Mouse (Mus musculus): ENCODE results near the gene Tmcc3. TPM values are rescaled to one million over a fixed set of nuclear protein-coding genes. Genes with fewer than 3 reads are reported as not detected.

Gene Tmcc3
- polyA plus RNA-seq, 1 experiment from 2014 or later, result 5.7 TPM

GRCm38 (mm10) chr10:94550649-94551048 lies 238.9 kb downstream of the Tmcc3 start:
- WGBS, result 68% methylated on average over 9 of the region's 9 CpGs
- Histone ChIP-seq H3K36me3 (ENCODE audit: control insufficient read depth, insufficient read depth, low read length) (no peaks in the 10 kb centered on the region), H3K4me1 (replicated peaks; ENCODE audit: control insufficient read depth, insufficient read depth, low read length) (peaks cover 2% of the 10 kb centered on the region; the same call in 1 of the 2 replicates), H3K27me3 (ENCODE audit: control insufficient read depth, insufficient read depth, low read length) (no peaks in the 10 kb centered on the region), H3K27ac (ENCODE audit: low read depth, low read length) (no peak overlapping the region), H3K9me3 (ENCODE audit: control insufficient read depth, low read length) (no peaks in the 10 kb centered on the region), H3K4me3 (ENCODE audit: low read depth, low read length) (no peak overlapping the region), H3K4me2 (replicated peaks; ENCODE audit: low read depth, low read length) (no peak overlapping the region), H3K9ac (ENCODE audit: low read depth, low read length) (no peak overlapping the region)
- no peak for DNase-seq (ENCODE audit: low spot score)
- ATAC-seq (ENCODE audit: low FRiP score), result no peak

GRCm38 (mm10) chr10:94551065-94551464 lies 239.3 kb downstream of the Tmcc3 start:
- Histone ChIP-seq H3K4me3 (ENCODE audit: low read depth, low read length) (no peak overlapping the region), H3K9ac (ENCODE audit: low read depth, low read length) (no peak overlapping the region), H3K9me3 (ENCODE audit: control insufficient read depth, low read length) (no peaks in the 10 kb centered on the region), H3K4me2 (replicated peaks; ENCODE audit: low read depth, low read length) (no peak overlapping the region), H3K27me3 (ENCODE audit: control insufficient read depth, insufficient read depth, low read length) (no peaks in the 10 kb centered on the region), H3K27ac (ENCODE audit: low read depth, low read length) (no peak overlapping the region), H3K4me1 (replicated peaks; ENCODE audit: control insufficient read depth, insufficient read depth, low read length) (peaks cover 2% of the 10 kb centered on the region; the same call in 1 of the 2 replicates), H3K36me3 (ENCODE audit: control insufficient read depth, insufficient read depth, low read length) (no peaks in the 10 kb centered on the region)
- WGBS, result 65% methylated on average over 2 of the region's 2 CpGs
- DNase-seq (ENCODE audit: low spot score) (no peak), ATAC-seq (ENCODE audit: low FRiP score) (no peak)

GRCm38 (mm10) chr10:94551511-94551910 lies 239.8 kb downstream of the Tmcc3 start:
- H3K9ac ChIP-seq (ENCODE audit: low read depth, low read length), result no peak overlapping the region
- no peaks in the 10 kb centered on the region for H3K9me3 ChIP-seq (ENCODE audit: control insufficient read depth, low read length)
- H3K27ac ChIP-seq (ENCODE audit: low read depth, low read length), result no peak overlapping the region
- no peak overlapping the region for H3K4me3 ChIP-seq (ENCODE audit: low read depth, low read length)
- H3K4me1 ChIP-seq (replicated peaks; ENCODE audit: control insufficient read depth, insufficient read depth, low read length), result peaks cover 2% of the 10 kb centered on the region; the same call in 1 of the 2 replicates
- WGBS, result 92% methylated on average over 6 of the region's 6 CpGs
- no peaks in the 10 kb centered on the region for H3K36me3 ChIP-seq (ENCODE audit: control insufficient read depth, insufficient read depth, low read length)
- DNase-seq (ENCODE audit: low spot score), result no peak
- no peak for ATAC-seq (ENCODE audit: low FRiP score)
- no peaks in the 10 kb centered on the region for H3K27me3 ChIP-seq (ENCODE audit: control insufficient read depth, insufficient read depth, low read length)
- H3K4me2 ChIP-seq (replicated peaks; ENCODE audit: low read depth, low read length), result no peak overlapping the region

GRCm38 (mm10) chr10:94551924-94552523 lies 240.3 kb downstream of the Tmcc3 start:
- no peak for ATAC-seq (ENCODE audit: low FRiP score)

GRCm38 (mm10) chr10:94555394-94555793 lies 243.6 kb downstream of the Tmcc3 start:
- Histone ChIP-seq H3K27me3 (ENCODE audit: control insufficient read depth, insufficient read depth, low read length) (no peaks in the 10 kb centered on the region), H3K9ac (ENCODE audit: low read depth, low read length) (no peak overlapping the region), H3K36me3 (ENCODE audit: control insufficient read depth, insufficient read depth, low read length) (no peaks in the 10 kb centered on the region), H3K27ac (ENCODE audit: low read depth, low read length) (no peak overlapping the region), H3K4me3 (ENCODE audit: low read depth, low read length) (no peak overlapping the region), H3K4me1 (replicated peaks; ENCODE audit: control insufficient read depth, insufficient read depth, low read length) (peaks cover 2% of the 10 kb centered on the region; the same call in 1 of the 2 replicates), H3K9me3 (ENCODE audit: control insufficient read depth, low read length) (no peaks in the 10 kb centered on the region), H3K4me2 (replicated peaks; ENCODE audit: low read depth, low read length) (no peak overlapping the region)
- 80% methylated on average over 2 of the region's 2 CpGs for WGBS
- DNase-seq (ENCODE audit: low spot score) (no peak), ATAC-seq (ENCODE audit: low FRiP score) (no peak)

More at GRCm38 (mm10) chr10:94551924-94552523, 240.3 kb downstream of the Tmcc3 start:
- Histone ChIP-seq H3K4me3 (ENCODE audit: low read depth, low read length) (no peak overlapping the region), H3K27ac (ENCODE audit: low read depth, low read length) (no peak overlapping the region), H3K4me1 (replicated peaks; ENCODE audit: control insufficient read depth, insufficient read depth, low read length) (peaks cover 2% of the 10 kb centered on the region; the same call in 1 of the 2 replicates), H3K27me3 (ENCODE audit: control insufficient read depth, insufficient read depth, low read length) (no peaks in the 10 kb centered on the region), H3K36me3 (ENCODE audit: control insufficient read depth, insufficient read depth, low read length) (no peaks in the 10 kb centered on the region), H3K9me3 (ENCODE audit: control insufficient read depth, low read length) (no peaks in the 10 kb centered on the region), H3K9ac (ENCODE audit: low read depth, low read length) (no peak overlapping the region), H3K4me2 (replicated peaks; ENCODE audit: low read depth, low read length) (no peak overlapping the region)
- 80% methylated on average over 7 of the region's 7 CpGs for WGBS
- no peak for DNase-seq (ENCODE audit: low spot score)

GRCm38 (mm10) chr10:94557428-94558149 lies 245.8 kb downstream of the Tmcc3 start:
- Histone ChIP-seq H3K4me2 (replicated peaks; ENCODE audit: low read depth, low read length) (no peak overlapping the region), H3K4me1 (replicated peaks; ENCODE audit: control insufficient read depth, insufficient read depth, low read length) (no peaks in the 10 kb centered on the region), H3K9ac (ENCODE audit: low read depth, low read length) (no peak overlapping the region)

GRCm38 (mm10) chr10:94558826-94559225 lies 247.1 kb downstream of the Tmcc3 start:
- H3K9ac ChIP-seq (ENCODE audit: low read depth, low read length), result no peak overlapping the region
- no peaks in the 10 kb centered on the region for H3K4me1 ChIP-seq (replicated peaks; ENCODE audit: control insufficient read depth, insufficient read depth, low read length)
- 84% methylated on average over 7 of the region's 7 CpGs for WGBS
- H3K36me3 ChIP-seq (ENCODE audit: control insufficient read depth, insufficient read depth, low read length), result no peaks in the 10 kb centered on the region
- no peak overlapping the region for H3K4me3 ChIP-seq (ENCODE audit: low read depth, low read length)
- no peak overlapping the region for H3K27ac ChIP-seq (ENCODE audit: low read depth, low read length)
- no peak for DNase-seq (ENCODE audit: low spot score)
- no peaks in the 10 kb centered on the region for H3K9me3 ChIP-seq (ENCODE audit: control insufficient read depth, low read length)
- no peak for ATAC-seq (ENCODE audit: low FRiP score)
- no peaks in the 10 kb centered on the region for H3K27me3 ChIP-seq (ENCODE audit: control insufficient read depth, insufficient read depth, low read length)
- H3K4me2 ChIP-seq (replicated peaks; ENCODE audit: low read depth, low read length), result no peak overlapping the region

More at GRCm38 (mm10) chr10:94557428-94558149, 245.8 kb downstream of the Tmcc3 start:
- 78% methylated on average over 6 of the region's 6 CpGs for WGBS
- no peaks in the 10 kb centered on the region for H3K9me3 ChIP-seq (ENCODE audit: control insufficient read depth, low read length)
- no peak for DNase-seq (ENCODE audit: low spot score)
- no peaks in the 10 kb centered on the region for H3K27me3 ChIP-seq (ENCODE audit: control insufficient read depth, insufficient read depth, low read length)
- no peaks in the 10 kb centered on the region for H3K36me3 ChIP-seq (ENCODE audit: control insufficient read depth, insufficient read depth, low read length)
- no peak overlapping the region for H3K27ac ChIP-seq (ENCODE audit: low read depth, low read length)
- H3K4me3 ChIP-seq (ENCODE audit: low read depth, low read length), result no peak overlapping the region
- ATAC-seq (ENCODE audit: low FRiP score), result no peak

GRCm38 (mm10) chr10:94561351-94561750 lies 249.6 kb downstream of the Tmcc3 start:
- Histone ChIP-seq H3K4me1 (replicated peaks; ENCODE audit: control insufficient read depth, insufficient read depth, low read length) (no peaks in the 10 kb centered on the region), H3K36me3 (ENCODE audit: control insufficient read depth, insufficient read depth, low read length) (no peaks in the 10 kb centered on the region), H3K27ac (ENCODE audit: low read depth, low read length) (no peak overlapping the region), H3K4me3 (ENCODE audit: low read depth, low read length) (no peak overlapping the region), H3K4me2 (replicated peaks; ENCODE audit: low read depth, low read length) (no peak overlapping the region), H3K9me3 (ENCODE audit: control insufficient read depth, low read length) (no peaks in the 10 kb centered on the region), H3K27me3 (ENCODE audit: control insufficient read depth, insufficient read depth, low read length) (no peaks in the 10 kb centered on the region), H3K9ac (ENCODE audit: low read depth, low read length) (no peak overlapping the region)
- WGBS, result 77% methylated on average over 7 of the region's 7 CpGs
- DNase-seq (ENCODE audit: low spot score) (no peak), ATAC-seq (ENCODE audit: low FRiP score) (no peak)

- H3K27ac ChIP-seq (ENCODE audit: low read depth, low read length), result no peak overlapping the region
- WGBS, result 18% methylated on average over 1 of the region's 1 CpGs
Measured at GRCm38 (mm10) chr10:94562188-94562587, 250.4 kb downstream of the Tmcc3 start.

More at GRCm38 (mm10) chr10:94562188-94562587, 250.4 kb downstream of the Tmcc3 start:
- Histone ChIP-seq H3K4me1 (replicated peaks; ENCODE audit: control insufficient read depth, insufficient read depth, low read length) (no peaks in the 10 kb centered on the region), H3K9me3 (ENCODE audit: control insufficient read depth, low read length) (no peaks in the 10 kb centered on the region), H3K4me3 (ENCODE audit: low read depth, low read length) (no peak overlapping the region), H3K27me3 (ENCODE audit: control insufficient read depth, insufficient read depth, low read length) (no peaks in the 10 kb centered on the region), H3K9ac (ENCODE audit: low read depth, low read length) (no peak overlapping the region), H3K36me3 (ENCODE audit: control insufficient read depth, insufficient read depth, low read length) (no peaks in the 10 kb centered on the region), H3K4me2 (replicated peaks; ENCODE audit: low read depth, low read length) (no peak overlapping the region)
- DNase-seq (ENCODE audit: low spot score) (peak; percentile 47), ATAC-seq (ENCODE audit: low FRiP score) (no peak)
